Mouse (Mus musculus) small intestine, adult 2 months (tissue): Measurements from ENCODE around the gene Cpvl.

Experiments used
- CTCF ChIP-seq: fragments of 200-500 bp; IDR thresholded peaks from 2 replicates; pipeline ENCODE4 v1.5.1; 2012; ENCODE audit warnings: low read depth, mild to moderate bottlenecking, control low read depth, inconsistent platforms, low read length, moderate library complexity, mixed read lengths; ENCODE audit not compliant: insufficient replicate concordance, insufficient read length; ENCODE audit errors: extremely low read depth
- POLR2A ChIP-seq: fragments of 200-500 bp; IDR thresholded peaks from 2 replicates; pipeline ENCODE4 v1.6.1; 2012; ENCODE audit warnings: low read depth, mild to moderate bottlenecking, control low read depth, inconsistent platforms, low read length, moderate library complexity

GRCm38 (mm10) chr6:54008448-54009120, 30.1 kb upstream of the Cpvl start:
- no peak for TF ChIP-seq POLR2A
- no peak for TF ChIP-seq CTCF
